Mouse (Mus musculus) intestine, embryonic 15.5 days (tissue): ENCODE measurements at regions not wholly inside any gene's neighbourhood (a gene's known extent, or its start where the extent isn't known, plus 50 kb on each side); places are given as distances from the start of the nearest gene placed in this dataset.
A peak's percentile ranks its signal among the peaks of the same experiment; 100 is the strongest.

ENCODE experiments used
- ATAC-seq: fragments of 200-750 bp; cut with Nextera tagmentation; 2 replicates; pipeline ENCODE4 v1.8.0; 2017; ENCODE audit warnings: moderate TSS enrichment, moderate library complexity
- H3K27ac ChIP-seq: fragments of 300-500 bp; sonication (generic); 2 replicates; pipeline ENCODE4 v1.5.1; 2015; ENCODE audit warnings: mild to moderate bottlenecking, inconsistent platforms
- H3K27me3 ChIP-seq: fragments of 300-500 bp; sonication (generic); replicated peaks from 2 replicates; pipeline ENCODE4 v1.6.1; 2015; ENCODE audit warnings: inconsistent platforms
- H3K36me3 ChIP-seq: fragments of 300-500 bp; sonication (generic); 2 replicates; pipeline ENCODE4 v1.6.1; 2015; ENCODE audit warnings: inconsistent platforms
- H3K4me1 ChIP-seq: fragments of 300-500 bp; sonication (generic); replicated peaks from 2 replicates; pipeline ENCODE4 v1.6.1; 2015; ENCODE audit warnings: inconsistent platforms
- H3K4me2 ChIP-seq: fragments of 300-500 bp; sonication (generic); replicated peaks from 2 replicates; pipeline ENCODE4 v1.6.1; 2015; ENCODE audit warnings: mild to moderate bottlenecking, inconsistent platforms
- H3K4me3 ChIP-seq: fragments of 300-500 bp; sonication (generic); replicated peaks from 2 replicates; pipeline ENCODE4 v1.5.1; 2015; ENCODE audit warnings: inconsistent platforms
- H3K9ac ChIP-seq: fragments of 300-500 bp; sonication (generic); 2 replicates; pipeline ENCODE4 v1.6.1; 2015; ENCODE audit warnings: inconsistent platforms
- H3K9me3 ChIP-seq: fragments of 300-500 bp; sonication (generic); 2 replicates; pipeline ENCODE4 v1.6.1; 2016; ENCODE audit warnings: inconsistent platforms
- WGBS: fragments of 180-500 bp; shearing (Covaris S2); methylation state at CpG from one replicate; pipeline ENCODE4 v1.1.7; 2015; 5-methylcytosine and 5-hydroxymethylcytosine counted together

- ATAC-seq: no peak
- H3K4me3 ChIP-seq: no peak overlapping the region
- H3K27ac ChIP-seq: no peak overlapping the region
- H3K27me3 ChIP-seq: no peaks in the 10 kb centered on the region
- H3K4me1 ChIP-seq: no peaks in the 10 kb centered on the region
- H3K9me3 ChIP-seq: no peaks in the 10 kb centered on the region
- H3K36me3 ChIP-seq: no peaks in the 10 kb centered on the region
- WGBS: 59% methylated on average over 12 of the region's 12 CpGs
- no peak overlapping the region for H3K9ac ChIP-seq
- H3K4me2 ChIP-seq: no peak overlapping the region
These were observed 462.2 kb upstream of the Kif2a start for GRCm38 (mm10) chr13:107483967-107484629.

GRCm38 (mm10) chr13:107475166-107475565 lies 453.2 kb upstream of the Kif2a start:
- ATAC-seq: no peak
- H3K27ac ChIP-seq: no peak overlapping the region
- no peaks in the 10 kb centered on the region for H3K27me3 ChIP-seq
- peaks cover 1% of the 10 kb centered on the region; the same call in 1 of the 2 replicates for H3K4me1 ChIP-seq
- WGBS: 85% methylated on average over 3 of the region's 3 CpGs
- H3K36me3 ChIP-seq: no peaks in the 10 kb centered on the region
- no peaks in the 10 kb centered on the region for H3K9me3 ChIP-seq
- no peak overlapping the region for H3K4me2 ChIP-seq
- no peak overlapping the region for H3K4me3 ChIP-seq
- no peak overlapping the region for H3K9ac ChIP-seq

DNA sequence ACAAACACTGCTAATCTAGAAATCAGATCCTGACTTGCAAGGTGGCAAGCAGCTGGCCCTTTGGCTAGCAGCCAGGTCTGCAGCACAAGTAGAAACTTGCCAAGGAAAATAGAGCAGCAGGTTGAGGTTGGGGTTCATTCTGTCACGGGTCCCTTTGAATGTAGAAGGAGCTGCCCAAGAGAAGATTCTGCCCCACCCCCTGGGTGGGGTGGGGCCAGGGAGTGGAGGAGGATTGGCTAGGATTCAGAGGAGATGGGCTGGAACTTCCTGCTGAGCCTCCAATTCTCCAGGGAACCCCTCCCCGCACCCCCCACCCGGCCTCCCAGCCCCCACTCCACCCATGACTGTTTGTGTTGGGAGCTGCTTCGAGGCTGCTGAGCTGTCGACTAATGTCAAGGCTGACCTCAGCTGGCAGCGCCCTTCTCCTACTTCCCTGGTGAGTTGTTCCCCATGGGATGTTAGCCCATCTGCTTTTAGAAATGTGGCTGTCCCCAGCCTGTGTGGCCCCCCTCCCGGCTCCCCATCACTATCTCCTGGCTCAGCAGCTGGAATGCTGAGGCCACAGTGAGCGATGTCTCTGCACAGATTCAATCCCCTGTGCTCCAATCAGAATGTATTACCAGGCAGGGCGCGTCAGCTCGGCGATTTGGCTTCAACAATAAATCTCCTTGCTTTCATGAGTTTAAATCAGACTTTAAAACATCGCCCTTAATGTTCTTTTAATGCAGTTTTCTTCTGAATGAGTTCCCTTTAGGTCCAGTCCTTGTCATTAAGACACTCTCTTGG lies 447.8 kb upstream of the Kif2a start:
- H3K4me1 ChIP-seq: peaks cover 9% of the 10 kb centered on the region
- no peaks in the 10 kb centered on the region for H3K9me3 ChIP-seq
- H3K36me3 ChIP-seq: no peaks in the 10 kb centered on the region
- H3K4me2 ChIP-seq: peak overlapping the region; percentile 66
- peak; percentile 91 for ATAC-seq
- H3K4me3 ChIP-seq: peak overlapping the region; percentile 24
- H3K27me3 ChIP-seq: no peaks in the 10 kb centered on the region
- H3K27ac ChIP-seq: no peak overlapping the region
- WGBS: under 1% methylated on average over 13 of the region's 13 CpGs
- H3K9ac ChIP-seq: peak overlapping the region; percentile 6; the same call in 1 of the 2 replicates

DNA sequence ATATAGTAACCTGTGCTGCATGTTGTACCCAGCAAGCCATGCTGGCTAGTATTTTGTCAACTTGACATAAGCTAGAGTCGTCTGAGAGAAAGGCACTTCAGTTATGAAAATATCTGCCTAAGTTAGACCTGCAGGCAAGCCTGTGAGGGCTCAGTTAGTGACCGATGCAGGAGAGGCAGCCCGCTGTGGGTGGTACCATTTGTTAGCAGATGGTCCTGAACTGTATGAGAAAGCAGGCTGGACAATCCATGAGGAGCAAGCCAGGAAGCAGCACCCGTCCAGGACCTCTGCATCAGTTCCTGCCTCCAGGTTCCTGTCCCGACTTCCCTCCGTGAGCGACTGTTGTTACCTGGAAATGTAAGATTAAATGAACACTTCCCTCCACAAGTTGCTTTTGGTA lies 440.9 kb upstream of the Kif2a start:
- ATAC-seq: no peak
- H3K4me1 ChIP-seq: no peaks in the 10 kb centered on the region

DNA sequence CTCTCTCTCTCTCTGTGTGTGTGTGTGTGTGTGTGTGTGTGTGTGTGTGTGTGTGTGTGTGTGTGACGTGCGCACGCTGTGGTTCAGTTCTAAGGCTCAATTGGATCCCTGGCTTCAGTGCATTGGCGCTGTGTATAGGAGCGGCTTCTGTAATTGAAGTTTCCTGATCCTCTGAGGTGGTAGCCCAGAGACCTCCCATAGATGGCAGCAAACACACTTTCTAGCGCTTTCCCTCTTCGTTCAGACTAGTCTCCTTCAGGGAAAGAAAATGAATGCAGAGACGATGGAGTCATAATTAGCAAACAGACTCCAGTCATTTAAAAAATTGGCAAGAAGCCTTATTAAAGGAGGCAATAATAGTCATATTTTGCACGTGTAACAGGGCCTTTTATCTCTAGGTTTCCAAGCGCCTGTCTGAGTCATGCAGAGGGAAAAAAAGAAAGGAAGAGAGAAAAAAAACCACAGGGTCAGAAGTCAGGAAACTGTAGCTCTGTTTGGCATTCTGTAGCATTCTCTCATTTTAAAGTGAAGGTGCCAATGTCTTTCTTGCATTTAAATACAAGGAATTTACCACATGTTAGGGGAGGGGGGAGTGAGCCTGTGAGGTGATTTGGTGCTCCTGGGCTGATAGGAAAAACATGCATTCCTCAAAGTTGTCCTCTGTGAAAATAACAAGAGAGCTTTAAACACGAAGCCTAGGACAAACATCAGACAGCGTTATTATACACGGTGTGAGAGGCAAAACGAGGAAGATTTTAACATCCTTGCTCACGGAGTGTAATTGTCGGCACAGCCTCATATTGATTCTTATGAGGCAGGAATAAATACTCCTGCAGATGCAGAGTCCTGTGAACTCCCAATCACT lies 439.4 kb upstream of the Kif2a start:
- Histone ChIP-seq H3K4me2 (peak overlapping the region; percentile 36), H3K4me1 (no peaks in the 10 kb centered on the region), H3K9ac (no peak overlapping the region), H3K9me3 (no peaks in the 10 kb centered on the region), H3K27me3 (no peaks in the 10 kb centered on the region), H3K36me3 (no peaks in the 10 kb centered on the region), H3K4me3 (no peak overlapping the region), H3K27ac (no peak overlapping the region)
- 16% methylated on average over 16 of the region's 16 CpGs for WGBS
- ATAC-seq: peak; percentile 93

More for the DNA sequence above, 440.9 kb upstream of the Kif2a start:
- no peaks in the 10 kb centered on the region for H3K9me3 ChIP-seq
- no peaks in the 10 kb centered on the region for H3K36me3 ChIP-seq
- WGBS: 88% methylated on average over 7 of the region's 7 CpGs
- no peak overlapping the region for H3K9ac ChIP-seq
- H3K27ac ChIP-seq: no peak overlapping the region
- H3K4me3 ChIP-seq: no peak overlapping the region
- no peaks in the 10 kb centered on the region for H3K27me3 ChIP-seq
- no peak overlapping the region for H3K4me2 ChIP-seq

GRCm38 (mm10) chr13:107458730-107459129 lies 436.8 kb upstream of the Kif2a start:
- Histone ChIP-seq H3K4me1 (no peaks in the 10 kb centered on the region), H3K27me3 (no peaks in the 10 kb centered on the region), H3K27ac (no peak overlapping the region), H3K36me3 (no peaks in the 10 kb centered on the region), H3K4me2 (no peak overlapping the region), H3K4me3 (no peak overlapping the region), H3K9me3 (no peaks in the 10 kb centered on the region), H3K9ac (no peak overlapping the region)
- WGBS: 79% methylated on average over 4 of the region's 4 CpGs
- no peak for ATAC-seq

- no peak overlapping the region for H3K27ac ChIP-seq
- H3K4me2 ChIP-seq: no peak overlapping the region
- no peaks in the 10 kb centered on the region for H3K4me1 ChIP-seq
- no peaks in the 10 kb centered on the region for H3K36me3 ChIP-seq
- H3K27me3 ChIP-seq: no peaks in the 10 kb centered on the region
- ATAC-seq: no peak
- no peak overlapping the region for H3K9ac ChIP-seq
- WGBS: 79% methylated on average over 10 of the region's 10 CpGs
- no peak overlapping the region for H3K4me3 ChIP-seq
- H3K9me3 ChIP-seq: no peaks in the 10 kb centered on the region
These were observed 435.3 kb upstream of the Kif2a start for GRCm38 (mm10) chr13:107457270-107457669.

DNA sequence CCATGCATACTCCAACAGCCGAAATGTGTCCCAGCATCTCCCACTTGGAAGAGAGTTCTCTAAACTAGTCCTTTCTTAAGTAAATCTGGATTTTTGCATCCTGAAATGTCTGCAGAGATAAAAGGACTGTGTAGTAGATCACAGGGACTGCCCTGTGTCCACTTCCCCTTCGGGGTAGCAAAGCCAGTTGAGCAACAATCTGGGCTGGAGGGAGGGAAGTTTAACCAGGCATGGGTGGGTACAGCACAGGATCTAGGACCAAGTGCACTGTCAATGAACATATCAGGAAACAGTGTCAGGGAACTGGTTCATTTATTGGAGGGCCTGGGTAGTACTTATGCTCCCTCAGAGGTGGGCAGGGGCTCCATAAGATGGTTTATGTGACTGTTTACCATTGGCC lies 434.5 kb upstream of the Kif2a start:
- no peaks in the 10 kb centered on the region for H3K9me3 ChIP-seq
- peak; percentile 85 for ATAC-seq
- H3K4me2 ChIP-seq: 0 out of 2 replicates have a peak overlapping the region, but pooled peaks have one; percentile 4
- no peak overlapping the region for H3K4me3 ChIP-seq
- no peaks in the 10 kb centered on the region for H3K27me3 ChIP-seq
- no peak overlapping the region for H3K9ac ChIP-seq
- no peaks in the 10 kb centered on the region for H3K36me3 ChIP-seq
- no peaks in the 10 kb centered on the region for H3K4me1 ChIP-seq
- no peak overlapping the region for H3K27ac ChIP-seq
- WGBS: 48% methylated on average over 2 of the region's 2 CpGs

DNA sequence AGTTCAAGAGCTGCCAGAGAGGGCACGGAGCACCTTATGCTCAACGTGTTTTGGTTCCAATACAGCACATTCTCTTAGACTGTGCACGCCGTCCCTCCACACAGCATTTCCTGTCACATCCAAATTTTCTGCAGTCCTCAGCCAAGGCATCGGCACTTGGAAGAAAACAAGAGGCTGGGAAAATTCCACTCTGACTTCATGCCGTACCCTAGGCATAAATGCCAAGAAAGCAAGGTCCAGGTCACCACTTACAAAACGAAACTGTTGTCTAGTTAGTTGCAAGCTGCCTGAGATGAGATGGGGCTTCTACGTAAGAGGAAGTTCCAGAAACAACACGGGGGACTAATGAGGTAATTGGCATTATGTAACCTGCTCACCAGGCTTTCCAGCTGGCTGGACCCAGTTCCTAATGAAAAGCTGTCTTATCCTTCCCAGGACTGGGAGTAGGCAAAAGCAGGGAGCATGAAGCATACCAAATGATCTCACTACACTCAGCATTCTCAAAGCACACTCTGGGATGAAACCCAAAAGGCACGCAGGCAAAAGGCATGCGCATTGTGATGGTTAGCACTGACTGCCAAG lies 427.8 kb upstream of the Kif2a start:
- H3K9ac ChIP-seq: no peak overlapping the region
- no peak overlapping the region for H3K4me3 ChIP-seq
- H3K27me3 ChIP-seq: no peaks in the 10 kb centered on the region
- no peak overlapping the region for H3K27ac ChIP-seq
- 76% methylated on average over 11 of the region's 11 CpGs for WGBS
- H3K36me3 ChIP-seq: no peaks in the 10 kb centered on the region
- no peak for ATAC-seq
- H3K4me1 ChIP-seq: no peaks in the 10 kb centered on the region
- H3K9me3 ChIP-seq: no peaks in the 10 kb centered on the region
- no peak overlapping the region for H3K4me2 ChIP-seq

DNA sequence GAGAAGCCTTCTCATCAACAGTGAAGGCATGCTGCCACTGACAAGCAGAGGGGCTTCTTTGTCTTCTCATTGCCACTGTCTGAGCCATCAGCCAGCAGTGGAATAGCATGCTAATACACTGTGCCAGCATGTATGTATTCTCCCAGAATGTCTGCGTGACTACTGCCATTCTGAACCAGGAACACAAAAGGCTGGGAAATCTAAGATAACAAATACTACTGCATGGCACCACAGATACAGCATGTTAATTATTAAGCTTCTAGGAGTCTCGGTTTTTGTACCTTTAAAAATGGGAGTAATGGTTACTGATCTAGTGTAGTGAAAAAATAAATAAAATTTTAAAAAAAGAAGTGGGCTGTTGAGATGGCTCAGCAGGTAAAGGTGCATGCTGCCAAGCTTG lies 425.9 kb upstream of the Kif2a start:
- Histone ChIP-seq H3K4me3 (no peak overlapping the region), H3K27ac (no peak overlapping the region), H3K27me3 (no peaks in the 10 kb centered on the region), H3K4me2 (no peak overlapping the region), H3K36me3 (no peaks in the 10 kb centered on the region), H3K4me1 (no peaks in the 10 kb centered on the region), H3K9me3 (no peaks in the 10 kb centered on the region), H3K9ac (no peak overlapping the region)
- 63% methylated on average over 2 of the region's 2 CpGs for WGBS
- peak; percentile 80 for ATAC-seq

DNA sequence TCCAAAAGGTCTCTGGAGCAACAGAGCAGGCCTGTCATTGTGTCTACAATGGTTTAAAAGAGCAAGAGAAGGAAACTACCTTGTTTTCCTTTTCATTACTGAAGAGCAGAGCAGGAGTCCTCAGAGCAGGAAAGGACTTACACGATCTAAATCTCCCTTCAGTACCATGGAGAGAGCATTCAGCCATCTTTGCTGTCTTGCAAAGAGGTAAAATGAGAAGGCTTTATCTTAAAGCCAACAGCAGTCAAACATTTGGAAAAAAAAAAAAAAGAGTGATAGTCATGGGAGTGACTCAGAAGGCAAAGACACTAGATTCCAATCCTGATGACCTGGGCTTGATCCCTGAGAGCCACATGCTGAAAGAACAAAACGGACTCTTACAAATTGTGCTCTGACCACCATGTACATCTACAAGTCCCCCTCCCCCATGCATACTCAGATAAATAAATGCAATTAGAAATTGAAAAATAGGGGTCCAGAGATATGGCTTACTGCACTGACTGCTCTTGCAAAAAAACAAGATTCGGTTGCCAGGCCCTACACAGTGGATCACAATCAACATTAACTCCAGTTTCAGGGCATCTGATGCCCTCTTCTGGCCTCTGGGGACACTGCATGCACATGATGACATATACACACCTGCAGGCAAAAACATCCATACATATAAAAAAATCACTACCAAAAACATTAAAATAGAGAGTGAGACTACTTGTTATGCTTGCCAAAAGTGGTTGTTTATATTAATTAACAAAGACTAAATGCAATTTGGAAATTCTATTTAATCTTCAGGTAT lies 397.6 kb upstream of the Kif2a start:
- 70% methylated on average over 3 of the region's 3 CpGs for WGBS
- Histone ChIP-seq H3K36me3 (no peaks in the 10 kb centered on the region), H3K4me2 (no peak overlapping the region), H3K27ac (no peak overlapping the region), H3K9ac (no peak overlapping the region), H3K9me3 (no peaks in the 10 kb centered on the region), H3K4me3 (no peak overlapping the region), H3K27me3 (no peaks in the 10 kb centered on the region), H3K4me1 (no peaks in the 10 kb centered on the region)
- no peak for ATAC-seq
